Mouse (Mus musculus): ENCODE measurements around the gene Prkce. TPM values are rescaled to one million over a fixed set of nuclear protein-coding genes. Genes with fewer than 3 reads are reported as not detected.

Prkce gene
- total RNA-seq, 2 experiments from 2014 or later, result 276 to 292 TPM

DNA sequence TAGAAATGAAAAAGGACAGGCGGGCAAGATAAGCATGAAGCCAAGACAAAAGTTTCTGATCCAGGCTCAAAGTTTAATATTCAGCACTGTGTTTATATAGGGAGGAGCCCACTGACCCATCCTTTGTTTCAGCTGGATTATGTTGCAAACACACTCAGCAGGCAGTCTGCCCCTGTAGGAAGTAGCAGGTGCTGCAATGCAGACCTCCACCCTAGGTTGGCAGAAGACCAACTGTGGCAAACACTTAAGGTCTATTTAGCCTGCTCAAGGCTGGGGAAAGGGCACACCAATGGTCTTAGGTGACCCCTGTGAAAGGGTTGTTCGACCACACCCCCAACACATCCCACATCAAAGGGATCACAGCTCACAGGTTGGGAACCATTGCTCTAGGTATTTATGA, 434.3 kb downstream of the Prkce start:
- DNase-seq (ENCODE audit: low spot score in 2 of 2), result no peak
- intact Hi-C loops (cut with DNase I), result no loop called here

- intact Hi-C loops (cut with DNase I), result no loop called here
Measured at GRCm38 (mm10) chr17:86603848-86604444, 436.4 kb downstream of the Prkce start.

GRCm38 (mm10) chr17:86607981-86608380, 440.4 kb downstream of the Prkce start:
- DNase-seq (ENCODE audit: low spot score in 2 of 2), result no peak
- intact Hi-C loops (cut with DNase I), result no loop called here

More at GRCm38 (mm10) chr17:86603848-86604444, 436.4 kb downstream of the Prkce start:
- DNase-seq (ENCODE audit: low spot score in 2 of 2), result no peak

GRCm38 (mm10) chr17:86610271-86610969, 442.8 kb downstream of the Prkce start:
- no peak for DNase-seq (ENCODE audit: low spot score in 2 of 2)
- intact Hi-C loops (cut with DNase I), result no loop called here

- intact Hi-C loops (cut with DNase I), result no loop called here
- no peak for DNase-seq (ENCODE audit: low spot score in 2 of 2)
Measured at GRCm38 (mm10) chr17:86611772-86612171, 444.2 kb downstream of the Prkce start.

DNA sequence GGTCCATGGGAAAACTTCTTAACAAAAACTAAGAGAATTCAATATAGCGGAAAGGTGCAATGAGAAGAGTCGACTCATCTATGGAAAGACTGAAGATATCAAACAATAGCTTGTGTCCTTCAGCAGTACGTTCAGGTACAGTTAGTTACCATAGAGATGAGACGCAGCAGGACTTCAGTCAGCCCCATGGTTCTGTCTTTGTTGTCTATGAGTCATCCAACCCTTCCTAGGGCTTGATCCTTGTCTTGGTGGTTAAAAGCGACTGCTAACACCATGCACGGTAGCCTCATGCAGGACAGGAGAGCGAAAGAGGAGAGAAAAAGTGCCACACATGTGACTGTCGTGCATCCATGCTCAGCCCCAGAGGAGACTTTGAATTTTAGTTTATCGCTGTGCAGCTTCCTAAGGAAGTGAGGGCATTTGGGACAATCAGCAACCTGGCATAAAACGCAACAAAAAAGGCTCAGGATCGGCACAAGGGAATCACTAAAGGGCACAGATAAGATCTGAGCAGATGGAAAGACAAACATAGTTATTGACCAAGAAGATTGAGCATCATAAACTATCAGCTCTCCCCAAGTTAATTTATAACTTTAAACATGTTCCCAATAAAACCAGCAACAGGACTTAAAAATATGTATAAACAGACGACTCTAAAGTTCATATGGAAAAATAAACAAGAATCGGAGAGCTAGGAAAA, 448.2 kb downstream of the Prkce start:
- intact Hi-C loops (cut with DNase I), result no loop called here
- no peak for DNase-seq (ENCODE audit: low spot score in 2 of 2)

DNA sequence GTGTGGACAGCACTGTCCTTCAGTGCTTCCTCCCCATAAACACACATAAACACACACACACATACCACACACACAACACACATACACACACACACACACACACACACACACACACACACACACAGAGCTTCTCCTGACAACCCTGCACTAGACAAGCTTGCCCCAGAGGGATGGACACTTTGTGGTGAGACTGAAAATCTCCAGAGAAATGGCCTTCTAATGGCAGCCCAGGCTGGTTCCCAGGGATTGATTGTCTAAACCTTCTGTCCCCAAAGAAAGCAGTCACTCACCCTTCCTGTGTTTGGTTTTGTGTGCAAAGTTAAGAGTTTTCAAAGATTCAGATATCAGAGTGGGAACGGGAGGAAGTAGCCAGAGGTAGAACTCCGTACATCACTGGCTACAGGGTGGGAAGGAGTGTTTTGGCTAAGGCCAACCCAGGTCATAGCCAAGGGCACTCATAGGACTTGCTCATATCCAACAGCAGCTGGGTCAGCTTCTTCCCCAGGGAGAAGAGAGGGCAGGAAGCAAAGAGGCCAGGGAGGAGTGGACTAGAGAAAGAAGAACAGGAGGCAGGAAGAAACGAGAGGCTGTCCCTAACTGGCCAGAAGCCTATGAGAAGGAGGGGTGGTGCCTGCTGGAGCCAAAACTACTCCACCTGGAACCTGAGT, 450.1 kb downstream of the Prkce start:
- DNase-seq (ENCODE audit: low spot score in 2 of 2), result no peak
- intact Hi-C loops (cut with DNase I), result no loop called here

DNA sequence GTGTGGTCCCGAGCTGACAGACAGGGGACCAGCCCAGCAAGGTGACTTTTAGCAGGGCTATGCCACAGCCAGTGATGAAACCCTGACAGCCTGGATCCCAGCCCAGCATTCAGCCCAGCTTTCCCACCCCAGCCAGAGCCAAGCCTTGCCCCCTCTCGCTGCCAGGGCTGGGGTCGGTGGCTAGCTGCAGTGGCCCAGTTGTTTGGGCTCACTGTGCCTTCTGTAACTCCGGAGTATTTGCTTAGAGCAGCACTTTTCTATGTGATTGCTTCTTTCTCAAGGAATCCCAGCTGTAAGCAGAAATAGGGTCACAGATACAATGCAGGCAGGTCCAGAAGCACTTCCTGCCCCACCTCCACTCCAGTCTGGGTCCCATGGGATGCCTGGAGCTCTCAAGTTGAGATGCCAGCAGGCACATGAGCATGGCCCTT, 450.9 kb downstream of the Prkce start:
- intact Hi-C loops (cut with DNase I), result no loop called here
- no peak for DNase-seq (ENCODE audit: low spot score in 2 of 2)

DNA sequence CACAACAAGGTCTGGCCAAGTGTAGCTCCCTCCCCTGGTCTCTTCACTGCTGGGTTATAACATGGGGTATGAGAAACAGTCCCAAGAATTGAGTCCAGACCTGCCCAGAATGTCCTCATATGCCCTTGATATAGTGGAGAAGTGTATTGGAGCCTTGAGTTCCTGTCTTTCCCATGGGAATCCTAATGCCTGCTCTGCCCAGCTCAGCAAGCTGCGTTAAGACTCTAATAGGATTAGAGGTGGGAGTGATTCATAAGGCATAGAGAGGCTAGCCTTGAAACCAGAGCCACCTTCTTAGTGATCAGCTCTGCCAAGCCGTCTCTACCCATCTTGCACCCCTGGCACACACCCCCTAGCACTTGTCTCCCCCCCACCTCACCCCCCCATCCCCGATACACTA, 455.3 kb downstream of the Prkce start:
- no peak for DNase-seq (ENCODE audit: low spot score in 2 of 2)
- intact Hi-C loops (cut with DNase I), result no loop called here

DNA sequence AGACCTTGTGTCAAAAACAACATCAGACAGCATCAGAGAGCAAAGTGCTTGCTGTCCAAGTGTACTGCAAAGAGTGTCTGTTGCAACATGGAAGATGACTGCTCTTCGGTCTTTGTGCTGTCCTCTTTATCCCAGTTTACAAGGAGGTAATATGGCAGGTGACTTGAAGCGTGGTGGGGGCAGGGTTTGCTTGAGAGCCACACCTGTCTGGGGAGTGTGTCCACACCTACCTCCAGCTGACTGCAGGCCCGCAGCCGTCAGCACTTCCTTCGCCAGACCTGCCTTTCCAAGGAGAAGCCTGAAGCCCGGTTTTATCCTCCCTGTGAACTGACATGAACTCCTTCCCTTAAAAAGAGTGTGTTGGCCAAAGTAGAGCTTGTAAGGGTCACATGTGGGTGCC, 458.9 kb downstream of the Prkce start:
- no peak for DNase-seq (ENCODE audit: low spot score in 2 of 2)
- intact Hi-C loops (cut with DNase I), result no loop called here

DNA sequence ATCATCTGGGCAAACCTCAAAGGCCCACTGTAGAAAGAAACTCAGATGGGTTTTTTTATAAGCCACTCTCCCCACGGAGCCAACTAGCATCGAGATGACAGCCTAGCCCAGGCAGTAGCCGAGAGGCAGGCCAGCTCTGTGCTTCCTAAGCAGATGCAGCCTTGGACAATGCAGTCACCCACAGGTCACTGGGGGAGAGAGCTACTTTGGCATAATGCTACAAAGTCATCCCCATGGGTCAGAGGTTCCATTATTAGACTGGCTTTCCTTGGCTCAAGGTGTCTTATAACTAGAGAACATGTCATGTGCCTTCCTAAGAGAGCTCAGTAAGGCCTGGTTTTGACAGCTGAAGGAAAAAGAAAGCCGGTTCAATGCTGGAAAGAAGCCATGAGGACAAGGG, 465.5 kb downstream of the Prkce start:
- intact Hi-C loops (cut with DNase I), result no loop called here
- no peak for DNase-seq (ENCODE audit: low spot score in 2 of 2)

GRCm38 (mm10) chr17:86637311-86637710, 469.7 kb downstream of the Prkce start:
- no peak for DNase-seq (ENCODE audit: low spot score in 2 of 2)
- intact Hi-C loops (cut with DNase I), result no loop called here

DNA sequence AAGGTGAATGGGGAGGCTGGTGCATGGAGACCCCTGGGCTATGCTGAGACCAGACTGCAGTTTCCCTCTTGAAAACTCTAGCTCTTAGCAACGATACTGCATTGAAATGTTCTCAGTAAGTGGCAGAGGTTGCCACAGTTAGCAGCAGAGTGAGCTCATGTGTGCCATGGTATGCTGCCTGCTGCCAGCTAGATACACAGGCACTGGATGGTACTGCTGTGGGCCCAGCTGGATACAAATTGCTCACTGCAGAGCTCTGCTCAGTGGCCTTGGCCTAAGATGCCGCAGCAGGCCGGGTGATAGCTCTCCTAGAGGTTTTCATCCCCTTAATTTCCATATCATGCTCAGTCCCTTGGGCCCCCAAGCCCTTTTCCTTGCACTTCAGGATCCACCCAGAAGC, 471.7 kb downstream of the Prkce start:
- intact Hi-C loops (cut with DNase I), result no loop called here
- no peak for DNase-seq (ENCODE audit: low spot score in 2 of 2)

DNA sequence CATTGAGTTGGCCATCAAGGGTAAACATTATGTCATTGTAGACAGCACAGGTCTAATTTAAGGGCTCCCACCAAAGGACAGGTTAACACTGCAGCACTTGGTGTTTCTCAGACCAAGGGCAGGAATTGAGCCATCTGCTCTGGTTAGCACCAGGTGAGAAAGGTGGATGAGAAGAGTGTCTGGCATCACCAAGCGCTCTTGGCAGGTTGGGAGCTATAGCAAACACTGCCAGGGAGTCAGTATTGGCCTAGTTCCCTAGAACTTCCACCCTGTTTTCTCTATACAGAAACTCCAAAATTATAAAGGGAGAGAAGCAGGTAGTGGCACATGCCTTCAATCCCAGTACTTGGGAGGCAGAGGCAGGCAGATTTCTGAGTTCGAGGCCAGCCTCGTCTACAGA, 479.6 kb downstream of the Prkce start:
- no peak for DNase-seq (ENCODE audit: low spot score in 2 of 2)

GRCm38 (mm10) chr17:86648856-86649435, 481.4 kb downstream of the Prkce start:
- DNase-seq (ENCODE audit: low spot score in 2 of 2), result no peak
- intact Hi-C loops (cut with DNase I), result no loop called here

More for the DNA sequence above, 479.6 kb downstream of the Prkce start:
- intact Hi-C loops (cut with DNase I), result no loop called here

DNA sequence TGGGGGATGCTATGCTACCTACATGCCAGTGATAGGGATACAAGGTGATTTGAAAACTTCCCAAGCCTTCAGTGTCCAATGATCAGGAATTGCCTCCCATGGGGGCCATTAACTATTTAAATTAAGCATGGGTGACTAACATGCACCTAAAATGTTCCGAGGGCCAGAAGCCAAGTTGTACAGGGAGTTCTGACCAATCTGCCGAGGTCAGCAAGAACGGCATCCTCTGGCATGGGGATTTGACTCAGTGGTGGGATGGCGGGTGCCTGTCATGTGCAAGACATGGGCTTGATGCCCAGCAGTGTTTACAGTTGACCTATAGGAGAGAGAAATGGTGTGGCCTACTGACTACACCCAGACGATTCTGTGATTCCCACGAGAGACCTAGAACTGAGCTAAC, 482.7 kb downstream of the Prkce start:
- intact Hi-C loops (cut with DNase I), result no loop called here
- DNase-seq (ENCODE audit: low spot score in 2 of 2), result no peak

DNA sequence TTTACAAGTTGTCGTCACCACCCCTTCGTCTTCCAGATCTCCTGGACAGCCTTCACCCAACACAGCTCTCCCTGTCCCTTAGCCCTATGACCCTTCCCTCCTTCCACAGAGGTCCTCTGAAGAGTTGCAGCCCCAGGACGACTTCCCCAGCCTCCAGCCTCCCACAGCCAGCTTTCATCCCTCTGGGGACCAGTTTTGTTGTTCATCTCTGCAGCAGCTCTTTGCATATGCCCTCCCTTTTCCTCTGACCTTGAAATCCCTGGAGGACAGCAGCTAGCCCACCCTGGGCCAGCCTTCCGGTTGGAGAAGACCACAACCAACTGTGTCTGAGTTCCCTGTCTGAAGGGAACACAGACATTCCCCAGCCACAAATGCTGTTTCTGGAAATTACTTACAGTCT, 483.5 kb downstream of the Prkce start:
- DNase-seq (ENCODE audit: low spot score in 2 of 2), result no peak

DNA sequence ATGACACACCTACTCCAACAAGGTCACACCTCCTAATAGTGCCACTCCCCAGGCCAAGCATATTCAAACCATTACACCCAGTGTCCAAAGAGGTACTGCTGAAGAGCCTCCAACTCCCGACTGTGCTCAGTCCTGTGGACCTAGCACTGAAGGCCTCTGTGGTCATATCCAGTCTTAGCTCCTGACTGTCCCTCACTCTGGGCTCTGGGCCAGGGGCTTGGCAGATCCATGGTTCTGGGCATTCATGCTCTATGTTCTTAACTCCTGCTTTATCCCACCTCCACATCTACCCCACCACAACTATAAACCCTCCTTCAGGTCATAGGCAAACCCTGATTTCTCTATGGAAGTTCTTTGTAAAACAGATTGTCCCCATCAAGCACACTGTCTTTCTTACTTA, 485.2 kb downstream of the Prkce start:
- DNase-seq (ENCODE audit: low spot score in 2 of 2), result no peak
- intact Hi-C loops (cut with DNase I), result loop anchor here (2.0 kb wide), 1 partner anchor 18 kb away; no protein-coding TSS in a partner anchor

More for the DNA sequence above, 483.5 kb downstream of the Prkce start:
- intact Hi-C loops (cut with DNase I), result no loop called here

GRCm38 (mm10) chr17:86656369-86656768, 488.8 kb downstream of the Prkce start:
- intact Hi-C loops (cut with DNase I), result no loop called here
- DNase-seq (ENCODE audit: low spot score in 2 of 2), result no peak

GRCm38 (mm10) chr17:86662301-86662700, 494.7 kb downstream of the Prkce start:
- intact Hi-C loops (cut with DNase I), result no loop called here
- no peak for DNase-seq (ENCODE audit: low spot score in 2 of 2)

Data from left cerebral cortex, postnatal 36 days (tissue).